In the genomic region with DNA sequence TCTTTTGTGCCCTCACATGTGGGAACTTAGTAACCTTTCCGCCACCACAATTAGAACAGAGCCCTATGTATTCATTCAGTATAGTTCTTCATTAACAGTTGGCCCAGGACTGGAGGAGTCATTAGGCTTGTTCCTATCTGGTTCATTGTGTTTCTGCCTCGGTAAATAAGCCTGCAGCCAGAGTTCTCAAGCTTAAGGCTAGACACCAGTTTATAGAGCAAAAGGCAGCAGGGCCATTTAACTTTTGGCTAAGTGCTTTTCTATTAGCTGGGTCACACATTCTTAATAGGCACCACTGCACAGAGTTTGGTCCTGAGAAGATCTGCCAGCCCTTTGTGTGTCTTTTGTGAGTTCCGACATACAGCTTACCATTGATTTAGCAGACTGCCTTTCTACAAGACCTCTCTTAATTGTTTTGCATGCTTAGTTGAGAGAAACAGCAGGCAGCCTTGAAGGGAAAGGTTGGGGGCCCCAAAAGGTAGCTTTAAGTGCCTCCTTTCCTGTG, we compare ENCODE assay signal across 14 mouse cellular contexts. TPM values are rescaled to one million over a fixed set of nuclear protein-coding genes. Genes with fewer than 3 reads are reported as not detected.
DNase-seq lines count a peak whose midpoint lies in the region; ATAC-seq and TF ChIP-seq lines count a peak whose summit lies in the region.
"Had no signal": no experiment of that assay in that cellular context is flagged by ENCODE, and none has a peak within 500 bp of the region (broad histone marks: within the 10 kb centered on the region; RNA-seq: fewer than 3 reads in every experiment).

No protein-coding gene starts in this region.

- H3K27me3 ChIP-seq in forebrain, embryonic 11.5 days (ENCODE audit: control insufficient read depth, insufficient read depth, low read length): peaks cover 42% of the 10 kb centered on the region
- 0 out of 2 replicates have a peak, but pooled peaks cover 3% of the 10 kb centered on the region for H3K27me3 ChIP-seq in forebrain, postnatal 0 days (ENCODE audit: insufficient read depth, low read length)
- peaks cover 9% of the 10 kb centered on the region; the same call in 1 of the 2 replicates for H3K27me3 ChIP-seq in hindbrain, embryonic 12.5 days
- H3K27me3 ChIP-seq in neural tube, embryonic 12.5 days (replicated peaks): peaks cover 16% of the 10 kb centered on the region
- H3K27me3 ChIP-seq: heart, embryonic 13.5 days; liver, embryonic 13.5 days had no signal

- peak; percentile 74 for ATAC-seq in forebrain, embryonic 11.5 days (replicated peaks; ENCODE audit: low FRiP score)
- ATAC-seq in forebrain, postnatal 0 days: no peak
- peak; percentile 86 for ATAC-seq in hindbrain, embryonic 12.5 days (ENCODE audit: low FRiP score)
- ATAC-seq in neural tube, embryonic 12.5 days (ENCODE audit: low FRiP score, low read depth): peak; percentile 92

- H3K36me3 ChIP-seq in forebrain, embryonic 11.5 days (ENCODE audit: control insufficient read depth, insufficient read depth, low read length): no peaks in the 10 kb centered on the region
- no peaks in the 10 kb centered on the region for H3K36me3 ChIP-seq in forebrain, postnatal 0 days (ENCODE audit: insufficient read depth)
- no peaks in the 10 kb centered on the region for H3K36me3 ChIP-seq in hindbrain, embryonic 12.5 days
- no peaks in the 10 kb centered on the region for H3K36me3 ChIP-seq in neural tube, embryonic 12.5 days
- H3K36me3 ChIP-seq: heart, embryonic 13.5 days; liver, embryonic 13.5 days had no signal

- TF ChIP-seq CTCF in forebrain, postnatal 0 days (IDR thresholded peaks at IDR 0.05; ENCODE audit: low read depth): no peak

- H3K4me2 ChIP-seq in forebrain, embryonic 11.5 days (ENCODE audit: low read depth, low read length, severe bottlenecking): no peak overlapping the region
- no peak overlapping the region for H3K4me2 ChIP-seq in forebrain, postnatal 0 days (ENCODE audit: low read depth)
- H3K4me2 ChIP-seq in hindbrain, embryonic 12.5 days (replicated peaks): no peak overlapping the region
- H3K4me2 ChIP-seq in neural tube, embryonic 12.5 days (replicated peaks): no peak overlapping the region; the same call in 1 of the 2 replicates
- H3K4me2 ChIP-seq: heart, embryonic 13.5 days; liver, embryonic 13.5 days had no signal

- no peaks in the 10 kb centered on the region; the same call in 1 of the 2 replicates for H3K4me1 ChIP-seq in forebrain, embryonic 11.5 days (replicated peaks; ENCODE audit: control insufficient read depth, insufficient read depth, low read length)
- no peaks in the 10 kb centered on the region for H3K4me1 ChIP-seq in forebrain, postnatal 0 days (ENCODE audit: insufficient read depth)
- H3K4me1 ChIP-seq in hindbrain, embryonic 12.5 days: peaks cover 6% of the 10 kb centered on the region; the same call in 1 of the 2 replicates
- peaks cover 16% of the 10 kb centered on the region for H3K4me1 ChIP-seq in neural tube, embryonic 12.5 days
- H3K4me1 ChIP-seq: liver, embryonic 13.5 days had no signal

- no peak overlapping the region for H3K4me3 ChIP-seq in forebrain, embryonic 11.5 days (ENCODE audit: low read depth, low read length)
- H3K4me3 ChIP-seq in forebrain, postnatal 0 days (ENCODE audit: low read depth, low read length): no peak overlapping the region
- no peak overlapping the region for H3K4me3 ChIP-seq in hindbrain, embryonic 12.5 days
- H3K4me3 ChIP-seq in neural tube, embryonic 12.5 days: no peak overlapping the region
- H3K4me3 ChIP-seq: heart, embryonic 13.5 days; liver, embryonic 13.5 days; myocyte had no signal

- no peak overlapping the region for H3K9ac ChIP-seq in forebrain, embryonic 11.5 days (ENCODE audit: low read length)
- H3K9ac ChIP-seq in forebrain, postnatal 0 days: no peak overlapping the region
- no peak overlapping the region for H3K9ac ChIP-seq in hindbrain, embryonic 12.5 days
- H3K9ac ChIP-seq in neural tube, embryonic 12.5 days: no peak overlapping the region
- H3K9ac ChIP-seq: heart, embryonic 13.5 days; liver, embryonic 13.5 days had no signal

- peak; percentile 58 for DNase-seq in forebrain, embryonic 11.5 days (ENCODE audit: low spot score)
- DNase-seq in forebrain, postnatal 0 days: no peak
- DNase-seq in embryo, embryonic 10.5 days (ENCODE audit: low spot score): peak; percentile 79
- DNase-seq in cerebellum, adult 8-10 months: no peak
- no peak for DNase-seq in cerebellum, postnatal 25 days
- DNase-seq in right cerebral cortex, adult 2 months (ENCODE audit: low spot score in 2 of 2): no peak
- DNase-seq: cerebellum, adult 2 months; liver, embryonic 13.5 days; lung, postnatal 36 days; right cerebral cortex, adult 18-20 months had no signal

- WGBS in forebrain, embryonic 11.5 days: 4% methylated on average over 3 of the region's 3 CpGs
- WGBS in forebrain, postnatal 0 days: 8% methylated on average over 3 of the region's 3 CpGs
- WGBS in hindbrain, embryonic 12.5 days: 11% methylated on average over 3 of the region's 3 CpGs
- WGBS in neural tube, embryonic 12.5 days: 6% methylated on average over 3 of the region's 3 CpGs

- no peak overlapping the region for H3K27ac ChIP-seq in forebrain, embryonic 11.5 days (ENCODE audit: low read depth, low read length)
- no peak overlapping the region for H3K27ac ChIP-seq in forebrain, postnatal 0 days (ENCODE audit: low read depth, low read length)
- H3K27ac ChIP-seq in hindbrain, embryonic 12.5 days: no peak overlapping the region; the same call in 1 of the 2 replicates
- H3K27ac ChIP-seq in neural tube, embryonic 12.5 days: no peak overlapping the region
- H3K27ac ChIP-seq: heart, embryonic 13.5 days; liver, embryonic 13.5 days had no signal

- no peaks in the 10 kb centered on the region for H3K9me3 ChIP-seq in forebrain, embryonic 11.5 days (ENCODE audit: control insufficient read depth, low read length)
- H3K9me3 ChIP-seq in forebrain, postnatal 0 days (ENCODE audit: low read length): no peaks in the 10 kb centered on the region
- no peaks in the 10 kb centered on the region for H3K9me3 ChIP-seq in hindbrain, embryonic 12.5 days (replicated peaks)
- H3K9me3 ChIP-seq in neural tube, embryonic 12.5 days: no peaks in the 10 kb centered on the region
- H3K9me3 ChIP-seq: heart, embryonic 13.5 days; liver, embryonic 13.5 days had no signal

RNA-seq across cellular contexts. Expression of a gene that starts 48.8 kb away (rescaled TPM):
- 17.0 and 19.5 TPM in 2 replicates for polyA plus RNA-seq in forebrain, embryonic 11.5 days (2014; fragmentation: Nextera tagmentation; extraction: Ambion mirVana)
- total RNA-seq in forebrain, postnatal 0 days (2014; rRNA removed): 7.8 TPM in 2 replicates
- 7.0 and 10.0 TPM in 2 replicates for polyA plus RNA-seq in forebrain, postnatal 0 days (2015; fragmentation: Nextera tagmentation; extraction: Ambion mirVana)
- 23.3 and 34.6 TPM in 2 replicates for polyA plus RNA-seq in hindbrain, embryonic 12.5 days (2016; fragmentation: Nextera tagmentation; extraction: Ambion mirVana)
- polyA plus RNA-seq in neural tube, embryonic 12.5 days (2016; fragmentation: Nextera tagmentation; extraction: Ambion mirVana): 39.4 and 43.9 TPM in 2 replicates

Comparison
In these comparisons a context has a peak if more than half of its experiments do, and no peak if none do; other contexts are left out.
1. DNase-seq: peak in forebrain, embryonic 11.5 days (single experiment) and embryo, embryonic 10.5 days (single experiment); none in forebrain, postnatal 0 days (single experiment), cerebellum, adult 8-10 months (single experiment), cerebellum, postnatal 25 days (0 of 2) and right cerebral cortex, adult 2 months (0 of 2).